Mouse (Mus musculus): Measurements from ENCODE around the gene Adora3. TPM values are rescaled to one million over a fixed set of nuclear protein-coding genes. Genes with fewer than 3 reads are reported as not detected.

Adora3 gene
- polyA plus RNA-seq, 1 experiment from 2014 or later, result not detected

GRCm38 (mm10) chr3:105868135-105868534, 2.5 kb upstream of the Adora3 start:
- Histone ChIP-seq H3K4me3 (replicated peaks; ENCODE audit: low read depth, low read length) (no peak overlapping the region), H3K27me3 (ENCODE audit: control insufficient read depth, insufficient read depth, low read length) (no peaks in the 10 kb centered on the region), H3K9ac (replicated peaks; ENCODE audit: low read length) (no peak overlapping the region), H3K4me2 (ENCODE audit: low read length) (no peak overlapping the region), H3K27ac (replicated peaks; ENCODE audit: low read depth, low read length) (no peak overlapping the region), H3K9me3 (ENCODE audit: control insufficient read depth, low read length) (no peaks in the 10 kb centered on the region), H3K36me3 (ENCODE audit: control insufficient read depth, insufficient read depth, low read length) (no peaks in the 10 kb centered on the region), H3K4me1 (ENCODE audit: control insufficient read depth, insufficient read depth, low read length) (no peaks in the 10 kb centered on the region)
- DNase-seq (peak; percentile 27), ATAC-seq (ENCODE audit: low FRiP score, low TSS enrichment) (no peak)
- WGBS, result 65% methylated on average over 2 of the region's 2 CpGs

GRCm38 (mm10) chr3:105872034-105872433, 1.4 kb downstream of the Adora3 start:
- no peak for DNase-seq
- no peaks in the 10 kb centered on the region for H3K4me1 ChIP-seq (ENCODE audit: control insufficient read depth, insufficient read depth, low read length)
- H3K9ac ChIP-seq (replicated peaks; ENCODE audit: low read length), result no peak overlapping the region
- no peak overlapping the region for H3K4me3 ChIP-seq (replicated peaks; ENCODE audit: low read depth, low read length)
- H3K27me3 ChIP-seq (ENCODE audit: control insufficient read depth, insufficient read depth, low read length), result no peaks in the 10 kb centered on the region
- H3K4me2 ChIP-seq (ENCODE audit: low read length), result no peak overlapping the region
- H3K36me3 ChIP-seq (ENCODE audit: control insufficient read depth, insufficient read depth, low read length), result no peaks in the 10 kb centered on the region
- WGBS, result 75% methylated on average over 6 of the region's 6 CpGs
- ATAC-seq (ENCODE audit: low FRiP score, low TSS enrichment), result no peak
- no peak overlapping the region for H3K27ac ChIP-seq (replicated peaks; ENCODE audit: low read depth, low read length)
- no peaks in the 10 kb centered on the region for H3K9me3 ChIP-seq (ENCODE audit: control insufficient read depth, low read length)

GRCm38 (mm10) chr3:105872579-105872978, 1.9 kb downstream of the Adora3 start:
- DNase-seq (peak; percentile 19), ATAC-seq (ENCODE audit: low FRiP score, low TSS enrichment) (no peak)
- no peaks in the 10 kb centered on the region for H3K27me3 ChIP-seq (ENCODE audit: control insufficient read depth, insufficient read depth, low read length)
- H3K9me3 ChIP-seq (ENCODE audit: control insufficient read depth, low read length), result no peaks in the 10 kb centered on the region
- no peak overlapping the region for H3K9ac ChIP-seq (replicated peaks; ENCODE audit: low read length)
- H3K27ac ChIP-seq (replicated peaks; ENCODE audit: low read depth, low read length), result no peak overlapping the region
- H3K4me3 ChIP-seq (replicated peaks; ENCODE audit: low read depth, low read length), result no peak overlapping the region
- H3K36me3 ChIP-seq (ENCODE audit: control insufficient read depth, insufficient read depth, low read length), result no peaks in the 10 kb centered on the region
- H3K4me1 ChIP-seq (ENCODE audit: control insufficient read depth, insufficient read depth, low read length), result no peaks in the 10 kb centered on the region
- H3K4me2 ChIP-seq (ENCODE audit: low read length), result no peak overlapping the region
- WGBS, result 38% methylated on average over 3 of the region's 3 CpGs

- Histone ChIP-seq H3K9me3 (ENCODE audit: control insufficient read depth, low read length) (no peaks in the 10 kb centered on the region), H3K36me3 (ENCODE audit: control insufficient read depth, insufficient read depth, low read length) (no peaks in the 10 kb centered on the region), H3K27me3 (ENCODE audit: control insufficient read depth, insufficient read depth, low read length) (no peaks in the 10 kb centered on the region), H3K4me3 (replicated peaks; ENCODE audit: low read depth, low read length) (no peak overlapping the region), H3K27ac (replicated peaks; ENCODE audit: low read depth, low read length) (no peak overlapping the region), H3K4me1 (ENCODE audit: control insufficient read depth, insufficient read depth, low read length) (no peaks in the 10 kb centered on the region), H3K4me2 (ENCODE audit: low read length) (no peak overlapping the region), H3K9ac (replicated peaks; ENCODE audit: low read length) (no peak overlapping the region)
- WGBS, result 83% methylated on average over 6 of the region's 6 CpGs
- DNase-seq (no peak), ATAC-seq (ENCODE audit: low FRiP score, low TSS enrichment) (no peak)
Observed at GRCm38 (mm10) chr3:105873451-105874445, 3.1 kb downstream of the Adora3 start.

GRCm38 (mm10) chr3:105876022-105876421, 5.4 kb downstream of the Adora3 start:
- no peaks in the 10 kb centered on the region for H3K27me3 ChIP-seq (ENCODE audit: control insufficient read depth, insufficient read depth, low read length)
- no peak for DNase-seq
- H3K4me1 ChIP-seq (ENCODE audit: control insufficient read depth, insufficient read depth, low read length), result no peaks in the 10 kb centered on the region
- H3K9me3 ChIP-seq (ENCODE audit: control insufficient read depth, low read length), result no peaks in the 10 kb centered on the region
- H3K27ac ChIP-seq (replicated peaks; ENCODE audit: low read depth, low read length), result no peak overlapping the region
- no peak overlapping the region for H3K4me3 ChIP-seq (replicated peaks; ENCODE audit: low read depth, low read length)
- no peak overlapping the region for H3K4me2 ChIP-seq (ENCODE audit: low read length)
- H3K9ac ChIP-seq (replicated peaks; ENCODE audit: low read length), result no peak overlapping the region
- ATAC-seq (ENCODE audit: low FRiP score, low TSS enrichment), result no peak
- no peaks in the 10 kb centered on the region for H3K36me3 ChIP-seq (ENCODE audit: control insufficient read depth, insufficient read depth, low read length)
- WGBS, result 70% methylated on average over 5 of the region's 5 CpGs

GRCm38 (mm10) chr3:105877252-105877803, 6.7 kb downstream of the Adora3 start:
- no peak overlapping the region for H3K4me3 ChIP-seq (replicated peaks; ENCODE audit: low read depth, low read length)
- DNase-seq (no peak), ATAC-seq (ENCODE audit: low FRiP score, low TSS enrichment) (no peak)
- no peaks in the 10 kb centered on the region for H3K27me3 ChIP-seq (ENCODE audit: control insufficient read depth, insufficient read depth, low read length)
- no peak overlapping the region for H3K9ac ChIP-seq (replicated peaks; ENCODE audit: low read length)
- H3K9me3 ChIP-seq (ENCODE audit: control insufficient read depth, low read length), result no peaks in the 10 kb centered on the region
- H3K36me3 ChIP-seq (ENCODE audit: control insufficient read depth, insufficient read depth, low read length), result no peaks in the 10 kb centered on the region
- H3K4me1 ChIP-seq (ENCODE audit: control insufficient read depth, insufficient read depth, low read length), result no peaks in the 10 kb centered on the region
- WGBS, result 94% methylated on average over 6 of the region's 6 CpGs
- H3K27ac ChIP-seq (replicated peaks; ENCODE audit: low read depth, low read length), result no peak overlapping the region
- no peak overlapping the region for H3K4me2 ChIP-seq (ENCODE audit: low read length)

- DNase-seq (no peak), ATAC-seq (ENCODE audit: low FRiP score, low TSS enrichment) (no peak)
- no peaks in the 10 kb centered on the region for H3K9me3 ChIP-seq (ENCODE audit: control insufficient read depth, low read length)
- H3K27me3 ChIP-seq (ENCODE audit: control insufficient read depth, insufficient read depth, low read length), result no peaks in the 10 kb centered on the region
- H3K27ac ChIP-seq (replicated peaks; ENCODE audit: low read depth, low read length), result no peak overlapping the region
- H3K9ac ChIP-seq (replicated peaks; ENCODE audit: low read length), result no peak overlapping the region
- H3K4me2 ChIP-seq (ENCODE audit: low read length), result no peak overlapping the region
- H3K36me3 ChIP-seq (ENCODE audit: control insufficient read depth, insufficient read depth, low read length), result no peaks in the 10 kb centered on the region
- H3K4me1 ChIP-seq (ENCODE audit: control insufficient read depth, insufficient read depth, low read length), result no peaks in the 10 kb centered on the region
- WGBS, result 94% methylated on average over 2 of the region's 2 CpGs
- no peak overlapping the region for H3K4me3 ChIP-seq (replicated peaks; ENCODE audit: low read depth, low read length)
Observed at GRCm38 (mm10) chr3:105877919-105878318, 7.3 kb downstream of the Adora3 start.

GRCm38 (mm10) chr3:105878751-105879150, 8.1 kb downstream of the Adora3 start:
- H3K4me2 ChIP-seq (ENCODE audit: low read length), result no peak overlapping the region
- WGBS, result 84% methylated on average over 8 of the region's 8 CpGs
- H3K9me3 ChIP-seq (ENCODE audit: control insufficient read depth, low read length), result no peaks in the 10 kb centered on the region
- no peak overlapping the region for H3K27ac ChIP-seq (replicated peaks; ENCODE audit: low read depth, low read length)
- no peaks in the 10 kb centered on the region for H3K36me3 ChIP-seq (ENCODE audit: control insufficient read depth, insufficient read depth, low read length)
- no peak overlapping the region for H3K4me3 ChIP-seq (replicated peaks; ENCODE audit: low read depth, low read length)
- DNase-seq (no peak), ATAC-seq (ENCODE audit: low FRiP score, low TSS enrichment) (no peak)
- no peaks in the 10 kb centered on the region for H3K4me1 ChIP-seq (ENCODE audit: control insufficient read depth, insufficient read depth, low read length)
- no peak overlapping the region for H3K9ac ChIP-seq (replicated peaks; ENCODE audit: low read length)
- no peaks in the 10 kb centered on the region for H3K27me3 ChIP-seq (ENCODE audit: control insufficient read depth, insufficient read depth, low read length)

- no peaks in the 10 kb centered on the region for H3K27me3 ChIP-seq (ENCODE audit: control insufficient read depth, insufficient read depth, low read length)
- no peaks in the 10 kb centered on the region for H3K4me1 ChIP-seq (ENCODE audit: control insufficient read depth, insufficient read depth, low read length)
- H3K4me2 ChIP-seq (ENCODE audit: low read length), result no peak overlapping the region
- no peak for DNase-seq
- WGBS, result 82% methylated on average over 3 of the region's 3 CpGs
- H3K9ac ChIP-seq (replicated peaks; ENCODE audit: low read length), result no peak overlapping the region
- no peak for ATAC-seq (ENCODE audit: low FRiP score, low TSS enrichment)
- no peaks in the 10 kb centered on the region for H3K36me3 ChIP-seq (ENCODE audit: control insufficient read depth, insufficient read depth, low read length)
- no peak overlapping the region for H3K4me3 ChIP-seq (replicated peaks; ENCODE audit: low read depth, low read length)
- H3K27ac ChIP-seq (replicated peaks; ENCODE audit: low read depth, low read length), result no peak overlapping the region
- H3K9me3 ChIP-seq (ENCODE audit: control insufficient read depth, low read length), result no peaks in the 10 kb centered on the region
Observed at GRCm38 (mm10) chr3:105880419-105880818, 9.8 kb downstream of the Adora3 start.

Data from midbrain, embryonic 14.5 days (tissue).